Comparison of ENCODE assay signal across 8 mouse cellular contexts in the genomic region with DNA sequence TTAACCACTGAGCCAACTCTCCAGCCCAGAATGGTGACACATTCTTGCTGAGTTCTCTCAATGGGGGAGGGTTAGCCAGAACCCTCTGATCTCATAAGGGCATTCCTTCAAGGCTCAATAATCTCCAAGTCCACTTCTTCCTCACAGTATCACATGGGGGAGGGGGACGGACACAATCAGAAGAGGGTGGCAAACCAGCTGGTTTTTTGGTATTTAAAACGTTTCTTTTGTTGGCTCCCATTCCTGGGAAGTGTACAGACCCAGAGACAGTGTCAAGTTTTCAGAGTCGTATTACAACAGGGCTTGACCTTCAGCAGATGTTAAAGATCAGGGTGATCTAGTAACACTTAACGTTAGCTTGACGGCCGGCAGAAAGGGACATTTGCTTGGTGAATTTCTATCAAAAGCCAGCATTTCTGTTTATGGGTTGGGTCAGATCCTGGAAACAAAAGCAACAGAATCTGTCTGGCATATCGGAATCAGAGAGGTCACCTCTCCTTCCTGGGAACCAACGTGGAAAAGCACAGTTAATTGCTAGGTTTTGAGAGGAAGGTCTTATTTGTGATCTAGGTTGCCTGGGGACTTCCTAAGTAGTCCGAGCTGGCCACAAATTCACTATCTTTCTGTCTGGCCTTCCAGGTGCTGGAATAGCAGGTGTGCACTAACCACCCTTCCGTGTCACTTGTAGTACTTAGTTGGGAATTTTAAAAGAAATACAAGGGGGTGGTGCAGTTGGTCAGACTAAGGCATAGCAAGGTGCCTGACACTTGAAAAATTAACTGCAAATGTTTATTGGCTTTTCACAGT. TPM values are rescaled to one million over a fixed set of nuclear protein-coding genes. Genes with fewer than 3 reads are reported as not detected.
DNase-seq lines count a peak whose midpoint lies in the region; ATAC-seq lines count a peak whose summit lies in the region.

No protein-coding gene starts in this region.

- no peaks in the 10 kb centered on the region for H3K9me3 ChIP-seq in heart, embryonic 13.5 days
- no peaks in the 10 kb centered on the region for H3K9me3 ChIP-seq in hindbrain, embryonic 16.5 days (ENCODE audit: control insufficient read depth, low read length)

- DNase-seq in heart, postnatal 4 days = no peak
- DNase-seq in lung, postnatal 10 days = peak; percentile 60
- no peak for DNase-seq in urinary bladder, postnatal 14 days (ENCODE audit: low spot score)
- DNase-seq in layer of hippocampus, adult 8-10 months (ENCODE audit: low spot score in 2 of 2) = no peak
- no peak for DNase-seq in left cerebral cortex, postnatal 14 days (ENCODE audit: low spot score in 2 of 2)

- intact Hi-C loops in left cerebral cortex, postnatal 14 days (cut with DNase I) = no loop called here

- H3K4me3 ChIP-seq in heart, embryonic 13.5 days = peak overlapping the region; percentile 98
- H3K4me3 ChIP-seq in brown adipose tissue, adult 24 weeks (ENCODE audit: insufficient read depth, low read depth, low read length) = peak overlapping the region; percentile 64
- H3K4me3 ChIP-seq in hindbrain, embryonic 16.5 days (ENCODE audit: low read length) = peak overlapping the region; percentile 97

- H3K9ac ChIP-seq in heart, embryonic 13.5 days = peak overlapping the region; percentile 80
- no peak overlapping the region for H3K9ac ChIP-seq in hindbrain, embryonic 16.5 days (ENCODE audit: low read depth, low read length)

- H3K36me3 ChIP-seq in heart, embryonic 13.5 days = no peaks in the 10 kb centered on the region
- H3K36me3 ChIP-seq in hindbrain, embryonic 16.5 days (ENCODE audit: control insufficient read depth, insufficient read depth, low read length) = no peaks in the 10 kb centered on the region

- ATAC-seq in heart, embryonic 13.5 days (ENCODE audit: extremely low read depth, insufficient number of reproducible peaks, low FRiP score, low TSS enrichment) = no peak
- no peak for ATAC-seq in hindbrain, embryonic 16.5 days

- no peaks in the 10 kb centered on the region for H3K27me3 ChIP-seq in heart, embryonic 13.5 days (replicated peaks)
- 0 out of 2 replicates have a peak, but pooled peaks cover 2% of the 10 kb centered on the region for H3K27me3 ChIP-seq in hindbrain, embryonic 16.5 days (replicated peaks; ENCODE audit: control insufficient read depth, insufficient read depth, low read length)

- 30% methylated on average over 10 of the region's 10 CpGs for WGBS in heart, embryonic 13.5 days
- 51% methylated on average over 10 of the region's 10 CpGs for WGBS in hindbrain, embryonic 16.5 days

- H3K27ac ChIP-seq in heart, embryonic 13.5 days (replicated peaks) = peak overlapping the region; percentile 90
- H3K27ac ChIP-seq in brown adipose tissue, adult 24 weeks (replicated peaks; ENCODE audit: low read depth, low read length) = 0 out of 2 replicates have a peak overlapping the region, but pooled peaks have one; percentile 21
- no peak overlapping the region for H3K27ac ChIP-seq in hindbrain, embryonic 16.5 days (ENCODE audit: low read depth, low read length)

- H3K4me2 ChIP-seq in heart, embryonic 13.5 days = peak overlapping the region; percentile 71
- H3K4me2 ChIP-seq in hindbrain, embryonic 16.5 days (ENCODE audit: low read length) = peak overlapping the region; percentile 73

- H3K4me1 ChIP-seq in heart, embryonic 13.5 days = peaks cover 44% of the 10 kb centered on the region
- H3K4me1 ChIP-seq in brown adipose tissue, adult 24 weeks (ENCODE audit: control insufficient read depth, insufficient read depth, insufficient read length, low read length) = peaks cover 15% of the 10 kb centered on the region; the same call in 1 of the 2 replicates
- peaks cover 22% of the 10 kb centered on the region for H3K4me1 ChIP-seq in hindbrain, embryonic 16.5 days (ENCODE audit: control insufficient read depth, insufficient read depth, low read depth, low read length)

RNA-seq across cellular contexts. Expression of a gene that starts 1.1 kb away (rescaled TPM):
- 11.4 and 12.0 TPM in 2 replicates for polyA plus RNA-seq in heart, embryonic 13.5 days (2015; fragmentation: Nextera tagmentation; extraction: Ambion mirVana)
- 10 to 100 TPM; 19.6 to 22.4 TPM for total RNA-seq in heart, postnatal 4 days (2021)
- 3.6 and 5.4 TPM in 2 replicates for polyA plus RNA-seq in brown adipose tissue, adult 24 weeks (2012; ENCODE audit: insufficient read depth, insufficient read length, missing spikeins)
- 7.1 and 9.1 TPM in 2 replicates for polyA plus RNA-seq in hindbrain, embryonic 16.5 days (2015; fragmentation: Nextera tagmentation; extraction: Ambion mirVana)
- 10 to 100 TPM; 56.7 to 62.5 (median 59.0) TPM for total RNA-seq in layer of hippocampus, adult 8-10 months (2022)
- 10 to 100 TPM; 20.4 to 31.3 TPM for total RNA-seq in left cerebral cortex, postnatal 14 days (2021)
